Mouse (Mus musculus) lung, embryonic 15.5 days (tissue): ENCODE results near the gene Phyhd1. TPM values are rescaled to one million over a fixed set of nuclear protein-coding genes. Genes with fewer than 3 reads are reported as not detected.

Experiments
- polyA plus RNA-seq: library from polyadenylated mRNA; unstranded; fragments of >200 nt; fragmentation: Nextera tagmentation; extraction: Ambion mirVana; gene quantifications from 2 replicates; pipeline ENCODE4 v1.2.1, GENCODE M21; 2015

The Phyhd1 gene
- polyA plus RNA-seq, 1 experiment from 2014 or later, result 7.1 TPM

Other genes with a start within 250 kb of the Phyhd1 start
- 34.0 and 34.5 TPM in 2 replicates for gene Wdr34, start 217.3 kb upstream of the Phyhd1 start, polyA plus RNA-seq
- gene Set, start 208.8 kb upstream of the Phyhd1 start, polyA plus RNA-seq, result 449 and 465 TPM in 2 replicates
- 13.2 and 14.7 TPM in 2 replicates for gene Pkn3, start 188.5 kb upstream of the Phyhd1 start, polyA plus RNA-seq
- 31.4 and 32.5 TPM in 2 replicates for gene Zdhhc12, start 172.6 kb upstream of the Phyhd1 start, polyA plus RNA-seq
- 6.5 and 8.1 TPM in 2 replicates for gene Zer1, start 141.6 kb upstream of the Phyhd1 start, polyA plus RNA-seq
- 8.3 and 9.5 TPM in 2 replicates for gene Tbc1d13, start 132.5 kb upstream of the Phyhd1 start, polyA plus RNA-seq
- 16.2 and 16.7 TPM in 2 replicates for gene Endog, start 94.7 kb upstream of the Phyhd1 start, polyA plus RNA-seq
- gene Spout1, start 87.7 kb upstream of the Phyhd1 start, polyA plus RNA-seq, result 70.9 and 71.8 TPM in 2 replicates
- 10.6 and 11.3 TPM in 2 replicates for gene Kyat1, start 60.4 kb upstream of the Phyhd1 start, polyA plus RNA-seq
- gene Lrrc8a, start 28.5 kb upstream of the Phyhd1 start, polyA plus RNA-seq, result 39.1 and 40.9 TPM in 2 replicates
- 0.10 and 0.25 TPM in 2 replicates for gene Gm28035, start 25.6 kb upstream of the Phyhd1 start, polyA plus RNA-seq
- not detected in 2 replicates for gene Gm28038, start 14.8 kb downstream of the Phyhd1 start, polyA plus RNA-seq
- gene Dolk, start 20.1 kb downstream of the Phyhd1 start, polyA plus RNA-seq, result 28.8 and 31.9 TPM in 2 replicates
- gene Nup188, start 20.2 kb downstream of the Phyhd1 start, polyA plus RNA-seq, result 28.2 and 30.4 TPM in 2 replicates
- gene Sh3glb2, start 93.1 kb downstream of the Phyhd1 start, polyA plus RNA-seq, result 74.3 and 80.3 TPM in 2 replicates
- gene Miga2, start 98.0 kb downstream of the Phyhd1 start, polyA plus RNA-seq, result 21.2 and 24.2 TPM in 2 replicates
- 37.7 and 46.9 TPM in 2 replicates for gene Dolpp1, start 126.1 kb downstream of the Phyhd1 start, polyA plus RNA-seq
- gene Crat, start 149.6 kb downstream of the Phyhd1 start, polyA plus RNA-seq, result 32.0 and 34.1 TPM in 2 replicates
- gene Ptpa, start 149.8 kb downstream of the Phyhd1 start, polyA plus RNA-seq, result 164 and 165 TPM in 2 replicates
- 2.0 and 2.8 TPM in 2 replicates for gene Ier5l, start 208.0 kb downstream of the Phyhd1 start, polyA plus RNA-seq